Mouse (Mus musculus): ENCODE results near the gene Gls2. TPM values are rescaled to one million over a fixed set of nuclear protein-coding genes. Genes with fewer than 3 reads are reported as not detected.
A peak's percentile ranks its signal among the peaks of the same experiment; 100 is the strongest.

The Gls2 gene
- total RNA-seq, 1 experiment from 2014 or later = 0.79 TPM

GRCm38 (mm10) chr10:128218387-128219117 lies 24.3 kb downstream of the Gls2 start:
- ATAC-seq (replicated peaks in 1 of 2; ENCODE audit: insufficient read depth in 1 of 2, low FRiP score in 2 of 2, low TSS enrichment in 1 of 2, low read depth in 1 of 2, poor library complexity in 2 of 2, severe bottlenecking in 2 of 2) = peak in 1 of 2 experiments; percentile 25; a peak in 1 of 4 replicates

GRCm38 (mm10) chr10:128221533-128222286 lies 27.5 kb downstream of the Gls2 start:
- ATAC-seq (replicated peaks in 1 of 2; ENCODE audit: insufficient read depth in 1 of 2, low FRiP score in 2 of 2, low TSS enrichment in 1 of 2, low read depth in 1 of 2, poor library complexity in 2 of 2, severe bottlenecking in 2 of 2) = no peak

GRCm38 (mm10) chr10:128225064-128225463 lies 30.8 kb downstream of the Gls2 start:
- no peak for ATAC-seq (replicated peaks in 1 of 2; ENCODE audit: insufficient read depth in 1 of 2, low FRiP score in 2 of 2, low TSS enrichment in 1 of 2, low read depth in 1 of 2, poor library complexity in 2 of 2, severe bottlenecking in 2 of 2)

GRCm38 (mm10) chr10:128225538-128225937 lies 31.3 kb downstream of the Gls2 start, which contains the start of gene Mip:
Mip (plus strand) TSS chr10:128225838.
- ATAC-seq (replicated peaks in 1 of 2; ENCODE audit: insufficient read depth in 1 of 2, low FRiP score in 2 of 2, low TSS enrichment in 1 of 2, low read depth in 1 of 2, poor library complexity in 2 of 2, severe bottlenecking in 2 of 2) = no peak

GRCm38 (mm10) chr10:128227592-128227991 lies 33.3 kb downstream of the Gls2 start:
- no peak for ATAC-seq (replicated peaks in 1 of 2; ENCODE audit: insufficient read depth in 1 of 2, low FRiP score in 2 of 2, low TSS enrichment in 1 of 2, low read depth in 1 of 2, poor library complexity in 2 of 2, severe bottlenecking in 2 of 2)

GRCm38 (mm10) chr10:128228009-128228408 lies 33.8 kb downstream of the Gls2 start:
- no peak for ATAC-seq (replicated peaks in 1 of 2; ENCODE audit: insufficient read depth in 1 of 2, low FRiP score in 2 of 2, low TSS enrichment in 1 of 2, low read depth in 1 of 2, poor library complexity in 2 of 2, severe bottlenecking in 2 of 2)

GRCm38 (mm10) chr10:128230582-128230981 lies 36.3 kb downstream of the Gls2 start:
- ATAC-seq (replicated peaks in 1 of 2; ENCODE audit: insufficient read depth in 1 of 2, low FRiP score in 2 of 2, low TSS enrichment in 1 of 2, low read depth in 1 of 2, poor library complexity in 2 of 2, severe bottlenecking in 2 of 2) = no peak

GRCm38 (mm10) chr10:128231146-128231545 lies 36.9 kb downstream of the Gls2 start:
- peak in 1 of 2 experiments; percentile 19; a peak in 1 of 4 replicates for ATAC-seq (replicated peaks in 1 of 2; ENCODE audit: insufficient read depth in 1 of 2, low FRiP score in 2 of 2, low TSS enrichment in 1 of 2, low read depth in 1 of 2, poor library complexity in 2 of 2, severe bottlenecking in 2 of 2)

GRCm38 (mm10) chr10:128231697-128232419 lies 37.6 kb downstream of the Gls2 start, which contains the start of gene Timeless:
Timeless (plus strand) TSS chr10:128232065.
- peak; percentile 39 to 64 for ATAC-seq (replicated peaks in 1 of 2; ENCODE audit: insufficient read depth in 1 of 2, low FRiP score in 2 of 2, low TSS enrichment in 1 of 2, low read depth in 1 of 2, poor library complexity in 2 of 2, severe bottlenecking in 2 of 2)

- peak; percentile 61 to 66 for ATAC-seq (replicated peaks in 1 of 2; ENCODE audit: insufficient read depth in 1 of 2, low FRiP score in 2 of 2, low TSS enrichment in 1 of 2, low read depth in 1 of 2, poor library complexity in 2 of 2, severe bottlenecking in 2 of 2)
These were observed 38.2 kb downstream of the Gls2 start for GRCm38 (mm10) chr10:128232420-128232985.

GRCm38 (mm10) chr10:128236321-128236720 lies 42.1 kb downstream of the Gls2 start:
- no peak for ATAC-seq (replicated peaks in 1 of 2; ENCODE audit: insufficient read depth in 1 of 2, low FRiP score in 2 of 2, low TSS enrichment in 1 of 2, low read depth in 1 of 2, poor library complexity in 2 of 2, severe bottlenecking in 2 of 2)

GRCm38 (mm10) chr10:128237807-128238480 lies 43.7 kb downstream of the Gls2 start:
- no peak for ATAC-seq (replicated peaks in 1 of 2; ENCODE audit: insufficient read depth in 1 of 2, low FRiP score in 2 of 2, low TSS enrichment in 1 of 2, low read depth in 1 of 2, poor library complexity in 2 of 2, severe bottlenecking in 2 of 2)

GRCm38 (mm10) chr10:128239140-128239539 lies 44.9 kb downstream of the Gls2 start:
- ATAC-seq (replicated peaks in 1 of 2; ENCODE audit: insufficient read depth in 1 of 2, low FRiP score in 2 of 2, low TSS enrichment in 1 of 2, low read depth in 1 of 2, poor library complexity in 2 of 2, severe bottlenecking in 2 of 2) = no peak

- ATAC-seq (replicated peaks in 1 of 2; ENCODE audit: insufficient read depth in 1 of 2, low FRiP score in 2 of 2, low TSS enrichment in 1 of 2, low read depth in 1 of 2, poor library complexity in 2 of 2, severe bottlenecking in 2 of 2) = 0 out of 4 replicates have a peak, but pooled peaks of 1 of the 2 experiments have one; percentile 17
These were observed 45.9 kb downstream of the Gls2 start for GRCm38 (mm10) chr10:128240131-128240530.

GRCm38 (mm10) chr10:128243252-128243651 lies 49.0 kb downstream of the Gls2 start:
- ATAC-seq (replicated peaks in 1 of 2; ENCODE audit: insufficient read depth in 1 of 2, low FRiP score in 2 of 2, low TSS enrichment in 1 of 2, low read depth in 1 of 2, poor library complexity in 2 of 2, severe bottlenecking in 2 of 2) = no peak

GRCm38 (mm10) chr10:128244121-128244520 lies 49.9 kb downstream of the Gls2 start:
- no peak for ATAC-seq (replicated peaks in 1 of 2; ENCODE audit: insufficient read depth in 1 of 2, low FRiP score in 2 of 2, low TSS enrichment in 1 of 2, low read depth in 1 of 2, poor library complexity in 2 of 2, severe bottlenecking in 2 of 2)
